Mouse (Mus musculus): ENCODE results near the gene Clptm1.

Gene Clptm1

DNA sequence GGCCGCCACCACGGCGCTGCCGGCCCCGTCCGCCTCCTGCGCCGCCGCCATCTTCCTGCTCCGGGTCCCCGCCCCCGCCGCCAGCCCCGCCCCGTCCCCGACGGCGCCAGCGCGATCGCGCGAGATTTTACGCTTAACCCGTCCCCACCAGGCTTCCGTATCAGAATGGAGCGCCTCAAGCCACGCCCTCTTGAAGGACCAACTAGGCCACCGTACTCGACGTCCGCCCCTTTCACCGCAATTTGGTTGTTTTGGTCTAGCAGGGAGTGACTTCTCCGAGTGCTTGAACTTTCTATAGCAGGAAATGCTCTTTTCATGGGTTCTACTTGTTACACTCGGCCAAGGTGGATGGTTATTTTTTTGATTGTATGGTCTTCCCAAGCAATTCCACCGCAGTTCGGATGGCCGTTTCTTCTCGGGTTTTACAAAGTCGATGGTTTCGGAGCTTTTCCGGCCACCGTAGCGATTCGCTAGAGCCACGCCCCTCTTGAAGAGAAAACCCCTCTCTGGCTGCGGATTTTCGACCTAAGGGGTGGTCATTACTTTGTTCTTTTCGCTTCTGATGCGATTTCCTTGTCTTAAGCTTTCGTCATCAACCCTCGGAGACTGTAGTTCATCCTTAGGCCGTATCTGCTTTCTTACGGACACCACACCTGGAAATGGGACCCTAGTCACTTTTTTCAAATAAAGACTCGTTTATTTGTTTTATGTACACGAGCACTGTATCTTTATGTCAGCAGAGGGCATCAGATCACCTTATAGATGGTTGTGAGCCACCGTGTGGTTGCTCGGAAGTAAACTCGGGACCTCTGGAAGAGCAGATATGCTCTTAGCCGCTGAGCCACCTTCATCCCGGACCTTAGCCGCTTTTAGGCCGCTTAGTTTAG lies at the start of gene Clptm1:
Gene Clptm1 (minus strand): TSS at position 79 of the 887 bp plus-strand sequence.
- peak; percentile 94 to 96 for DNase-seq (ENCODE audit: low spot score in 2 of 2)

DNA sequence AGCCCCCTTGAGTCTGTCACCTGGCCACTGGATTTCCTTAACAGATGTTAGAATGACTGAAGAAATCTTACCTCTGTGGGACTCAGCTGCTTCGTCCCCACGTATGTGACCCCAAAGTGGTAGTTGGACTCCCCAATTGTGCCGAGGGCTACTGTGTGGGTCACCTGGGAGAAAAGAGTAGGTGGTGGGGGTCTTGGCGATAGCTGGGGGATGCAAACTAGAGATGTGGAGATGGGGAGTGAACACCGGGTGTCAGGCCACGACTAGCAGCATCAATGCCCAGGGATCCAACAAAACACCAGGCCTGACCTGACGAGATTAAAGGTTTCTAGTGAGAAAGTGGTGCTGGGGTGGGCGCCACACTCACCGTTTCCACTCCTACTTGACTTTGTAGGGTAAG lies 48.8 kb upstream of the Clptm1 start:
- DNase-seq (ENCODE audit: low spot score in 2 of 2): no peak

DNA sequence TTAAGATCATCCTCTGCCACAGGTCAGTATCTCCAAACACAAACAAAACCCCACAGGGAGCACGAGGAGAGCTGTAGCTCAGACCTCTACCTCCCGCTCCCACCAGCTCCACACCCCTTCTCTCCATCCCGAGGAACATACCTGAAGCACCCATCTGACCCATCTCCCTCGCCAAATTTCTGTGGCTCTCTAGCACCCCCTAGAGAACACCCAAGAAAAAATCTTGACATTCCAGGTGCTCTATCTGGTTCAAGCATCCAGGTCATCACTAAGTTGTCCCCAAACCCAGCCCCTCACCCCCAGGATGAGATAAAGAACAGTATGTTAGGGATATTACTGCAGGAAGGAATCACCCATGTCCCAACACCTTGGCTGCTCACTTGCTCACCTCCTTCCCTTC lies 48.4 kb upstream of the Clptm1 start:
- no peak for DNase-seq (ENCODE audit: low spot score in 2 of 2)

DNA sequence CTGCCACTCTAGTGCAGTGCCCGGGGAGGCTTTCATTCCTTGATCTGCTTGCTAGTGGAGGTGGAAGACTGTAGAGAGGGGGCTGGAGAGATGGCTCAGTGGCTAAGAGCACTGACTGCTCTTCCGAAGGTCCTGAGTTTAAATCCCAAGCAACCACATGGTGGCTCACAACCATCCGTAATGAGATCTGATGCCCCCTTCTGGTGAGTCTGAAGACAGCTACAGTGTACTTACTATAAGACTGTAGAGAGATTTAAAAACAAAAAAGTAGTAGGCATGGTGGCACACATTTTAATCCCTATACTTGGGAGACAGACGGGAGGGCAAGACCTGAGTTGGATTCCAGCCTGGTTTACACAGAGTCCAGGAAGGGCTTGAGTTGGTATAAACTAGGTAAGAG lies 47.6 kb upstream of the Clptm1 start:
- no peak for DNase-seq (ENCODE audit: low spot score in 2 of 2)

DNA sequence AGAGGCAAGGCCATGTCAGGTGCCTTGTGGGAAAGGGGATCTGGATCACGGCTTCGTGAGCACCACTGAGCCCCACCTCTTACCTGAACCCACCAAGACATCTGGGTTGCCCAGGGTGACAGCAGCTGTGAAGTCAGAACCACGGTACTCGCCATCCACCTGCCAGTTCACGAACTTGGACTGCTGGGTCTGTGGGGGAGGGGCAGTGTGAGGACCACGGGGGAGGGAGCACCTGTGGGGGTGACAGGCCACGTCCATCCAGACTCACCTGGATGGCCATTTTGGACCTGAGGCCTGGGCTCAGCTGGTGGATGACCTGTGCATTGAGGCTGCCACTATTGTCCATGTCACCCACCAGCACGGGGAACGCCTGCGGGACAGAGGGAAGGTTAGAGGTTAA lies 45.8 kb upstream of the Clptm1 start:
- DNase-seq (ENCODE audit: low spot score in 2 of 2): no peak

DNA sequence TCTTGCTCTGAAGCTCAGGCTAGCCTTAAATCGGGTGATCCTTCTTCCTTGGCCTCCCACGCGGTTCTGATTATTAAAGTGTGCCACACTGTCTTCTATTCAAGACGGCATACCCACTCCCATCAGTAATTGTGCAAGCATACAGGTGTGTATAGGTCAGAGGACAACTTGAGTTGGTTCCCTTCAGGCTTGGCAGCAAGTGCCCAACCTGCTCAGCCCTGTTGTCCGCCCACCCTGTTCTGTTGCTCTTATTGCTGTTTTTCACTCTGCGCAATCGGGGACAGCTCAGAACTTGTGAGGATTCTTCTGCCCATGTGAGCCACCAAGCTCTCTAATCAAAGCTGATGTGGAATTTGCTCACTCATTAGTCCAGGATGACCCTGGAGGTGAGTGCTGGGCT lies 40.4 kb upstream of the Clptm1 start:
- DNase-seq (ENCODE audit: low spot score in 2 of 2): no peak

DNA sequence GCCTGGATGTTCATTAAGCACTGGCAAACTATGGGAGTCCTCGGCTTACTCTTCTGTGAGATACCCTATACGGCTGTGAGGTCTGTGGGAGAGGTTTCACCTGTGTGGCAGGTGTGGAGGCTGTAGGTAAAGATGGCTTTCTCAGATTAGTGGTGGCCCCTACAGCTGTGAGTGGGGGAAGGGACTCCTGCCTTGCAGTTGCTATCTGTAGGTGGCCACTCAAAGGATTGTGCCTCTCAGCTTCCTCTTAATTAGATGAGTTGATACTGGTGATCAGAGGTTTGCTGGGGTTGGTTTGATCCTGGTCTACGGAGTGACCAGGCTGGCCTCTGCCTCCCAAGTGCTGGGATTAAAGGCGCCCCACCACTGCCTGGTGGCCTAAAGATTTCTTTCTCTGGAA lies 39.6 kb upstream of the Clptm1 start:
- no peak for DNase-seq (ENCODE audit: low spot score in 2 of 2)

DNA sequence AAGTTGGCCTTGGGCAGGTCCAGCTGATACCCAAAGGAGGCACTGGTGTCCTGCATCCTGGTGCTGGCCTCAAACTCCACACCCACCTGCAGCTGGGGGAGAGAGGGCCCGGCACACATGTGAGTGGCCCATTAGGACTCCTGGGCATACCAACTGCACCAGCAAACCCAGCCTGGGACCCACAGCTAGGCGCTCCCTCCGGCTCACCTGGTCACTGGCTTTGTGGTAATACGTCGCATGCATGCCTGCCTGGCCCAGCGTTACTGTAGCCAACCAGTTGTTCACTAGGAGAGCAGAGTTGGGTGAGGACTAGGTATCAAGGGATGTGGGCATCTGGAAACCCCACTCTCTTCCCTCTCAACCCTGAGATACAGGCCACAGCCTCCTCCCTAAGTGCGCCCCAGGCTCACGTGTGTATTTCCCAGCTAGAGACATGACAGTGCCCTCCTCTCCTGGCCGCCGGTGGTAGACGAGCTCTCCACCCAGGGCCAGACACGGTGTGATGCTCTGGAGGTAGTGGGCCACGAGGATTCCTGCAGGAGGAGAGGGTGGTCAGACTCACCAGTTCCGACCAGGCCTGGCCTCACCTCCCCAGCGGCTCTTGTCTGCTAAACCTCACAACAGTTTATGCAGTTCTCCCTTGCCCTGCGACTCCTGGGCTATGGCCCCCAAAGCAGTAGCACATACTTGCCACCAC lies 38.2 kb upstream of the Clptm1 start:
- no peak for DNase-seq (ENCODE audit: low spot score in 2 of 2)

DNA sequence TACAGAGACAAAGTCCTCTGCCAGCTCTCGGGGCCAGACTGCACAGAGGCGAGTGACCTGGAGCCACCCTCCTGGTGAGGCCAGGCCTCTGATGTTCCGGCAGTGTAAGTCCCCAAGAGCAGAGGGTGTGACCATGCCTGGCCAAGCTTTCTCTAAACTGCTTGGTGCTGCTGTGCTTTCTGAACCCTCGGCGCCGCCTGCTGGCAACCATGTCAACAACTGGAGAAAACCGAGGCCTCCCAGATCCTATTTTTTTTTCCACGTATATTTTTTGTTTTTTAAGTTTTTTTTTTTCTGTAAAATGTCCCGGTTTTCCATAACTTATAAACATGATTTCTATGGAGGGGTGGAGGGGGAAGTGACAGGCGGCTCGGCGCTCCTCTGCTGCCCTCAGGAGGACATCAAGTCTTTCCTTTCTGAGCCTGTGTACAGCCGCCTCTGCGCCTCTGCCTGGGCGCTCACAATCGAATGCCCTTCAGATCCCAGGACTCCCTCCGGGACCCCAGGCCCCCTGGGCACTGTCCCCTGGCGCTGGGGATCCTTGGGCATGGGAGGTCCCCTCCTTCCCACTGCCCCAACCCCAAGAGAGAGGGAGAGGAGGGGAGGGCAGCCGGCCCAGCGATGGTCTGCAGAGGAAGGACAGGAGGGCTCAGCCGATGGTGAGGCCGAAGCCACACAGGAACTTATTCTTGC lies 36.4 kb upstream of the Clptm1 start:
- peak in 1 of 2 experiments; percentile 49 for DNase-seq (ENCODE audit: low spot score in 2 of 2)

DNA sequence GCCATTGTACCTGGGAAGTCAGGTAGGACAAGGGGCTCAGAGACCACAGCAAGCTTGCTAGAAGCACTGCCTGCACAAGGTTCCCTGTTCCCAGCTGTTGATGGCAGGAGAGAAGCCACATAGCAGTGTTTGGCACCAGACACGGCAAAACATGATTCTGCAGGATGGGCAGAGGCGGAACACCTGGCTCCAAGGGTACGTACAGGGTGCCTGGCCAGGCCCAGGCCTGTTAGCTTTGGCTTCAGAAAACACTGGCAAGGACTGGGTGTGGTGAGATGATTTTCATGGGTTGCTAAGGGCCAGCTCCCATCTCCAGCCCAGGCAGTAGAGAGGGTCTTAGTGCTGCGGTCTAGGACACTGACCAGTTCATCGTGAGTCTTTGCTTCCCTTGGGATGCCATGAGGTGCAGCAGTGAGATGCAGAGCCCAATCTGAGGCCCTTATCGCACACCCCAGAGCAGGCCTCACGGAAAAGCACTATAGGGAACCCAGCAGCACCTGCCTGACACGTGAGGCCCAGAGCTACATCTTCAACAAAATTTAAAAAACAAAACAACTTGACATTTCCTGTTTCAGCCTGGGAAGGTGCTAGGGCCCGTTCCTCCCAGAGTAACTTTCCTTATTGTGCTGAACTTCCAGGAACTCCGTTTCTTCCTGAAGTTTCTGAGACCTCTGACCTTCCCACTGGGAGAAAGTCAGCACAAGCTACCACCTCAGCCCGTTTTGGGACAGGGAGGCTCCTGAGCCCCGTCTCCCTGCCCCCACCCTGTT lies 35.7 kb upstream of the Clptm1 start:
- no peak for DNase-seq (ENCODE audit: low spot score in 2 of 2)

DNA sequence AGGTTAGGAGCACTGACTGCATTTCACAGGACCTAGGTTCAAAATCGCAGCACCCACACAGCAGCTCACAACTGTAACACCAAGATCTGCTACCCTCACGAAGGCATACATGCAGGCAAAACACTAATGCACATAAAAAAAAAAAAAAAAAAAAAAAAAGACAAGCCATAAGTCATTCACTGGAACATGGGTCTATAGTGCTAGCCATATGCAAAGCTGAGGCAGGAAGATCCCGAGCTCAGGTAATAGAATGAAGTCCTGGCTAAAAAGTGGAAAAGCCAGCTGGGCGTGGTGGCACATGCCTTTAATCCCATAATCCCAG lies 35.0 kb upstream of the Clptm1 start:
- no peak for DNase-seq (ENCODE audit: low spot score in 2 of 2)

DNA sequence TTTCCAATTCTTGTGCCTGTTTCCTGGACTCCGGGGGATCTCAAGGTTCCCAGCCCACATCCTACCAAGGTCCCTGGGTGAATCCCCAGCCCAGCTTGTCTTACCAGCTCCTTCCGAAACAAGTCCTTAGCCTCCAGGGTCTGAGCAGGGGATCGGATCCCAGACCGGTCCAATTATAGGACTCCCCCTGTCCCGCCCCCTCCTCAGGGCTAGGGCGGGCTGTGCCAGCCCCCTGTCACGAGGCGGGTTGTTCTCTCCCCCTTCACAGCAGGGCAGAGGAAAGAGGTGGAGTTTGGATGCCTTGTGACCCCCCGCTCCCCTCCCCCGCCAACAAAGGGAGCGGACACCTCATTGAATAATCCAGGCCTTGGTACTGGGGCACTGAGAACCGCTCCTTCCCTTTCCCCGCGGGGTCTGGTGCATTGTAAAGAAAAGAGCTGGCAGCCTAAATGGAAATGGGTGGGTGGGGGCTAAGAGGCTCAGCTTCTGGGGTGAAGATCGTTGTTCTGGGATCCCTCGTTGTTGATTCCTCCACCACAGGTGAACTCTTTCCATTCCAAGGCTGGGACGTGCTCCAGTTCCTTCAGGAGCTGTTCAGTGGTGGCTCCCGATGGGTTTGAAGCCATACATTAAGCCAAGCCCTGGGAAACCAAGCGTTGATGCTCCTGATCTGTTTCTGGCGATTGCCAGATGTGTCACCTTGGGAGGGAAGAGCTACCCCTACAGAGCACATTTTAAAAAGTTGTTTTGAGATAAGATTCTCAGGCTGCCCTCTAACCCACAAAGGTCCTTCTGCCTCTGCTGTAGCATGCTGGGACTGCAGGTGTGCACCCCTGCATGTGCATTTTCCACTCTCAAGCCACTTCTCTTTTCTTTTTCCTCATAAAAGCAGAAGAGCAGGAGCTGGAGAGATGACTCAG lies 34.3 kb upstream of the Clptm1 start, which contains the start of gene Apoe:
Gene Apoe (minus strand): TSS at position 282 of the 920 bp plus-strand sequence.
- DNase-seq (ENCODE audit: low spot score in 2 of 2): no peak

DNA sequence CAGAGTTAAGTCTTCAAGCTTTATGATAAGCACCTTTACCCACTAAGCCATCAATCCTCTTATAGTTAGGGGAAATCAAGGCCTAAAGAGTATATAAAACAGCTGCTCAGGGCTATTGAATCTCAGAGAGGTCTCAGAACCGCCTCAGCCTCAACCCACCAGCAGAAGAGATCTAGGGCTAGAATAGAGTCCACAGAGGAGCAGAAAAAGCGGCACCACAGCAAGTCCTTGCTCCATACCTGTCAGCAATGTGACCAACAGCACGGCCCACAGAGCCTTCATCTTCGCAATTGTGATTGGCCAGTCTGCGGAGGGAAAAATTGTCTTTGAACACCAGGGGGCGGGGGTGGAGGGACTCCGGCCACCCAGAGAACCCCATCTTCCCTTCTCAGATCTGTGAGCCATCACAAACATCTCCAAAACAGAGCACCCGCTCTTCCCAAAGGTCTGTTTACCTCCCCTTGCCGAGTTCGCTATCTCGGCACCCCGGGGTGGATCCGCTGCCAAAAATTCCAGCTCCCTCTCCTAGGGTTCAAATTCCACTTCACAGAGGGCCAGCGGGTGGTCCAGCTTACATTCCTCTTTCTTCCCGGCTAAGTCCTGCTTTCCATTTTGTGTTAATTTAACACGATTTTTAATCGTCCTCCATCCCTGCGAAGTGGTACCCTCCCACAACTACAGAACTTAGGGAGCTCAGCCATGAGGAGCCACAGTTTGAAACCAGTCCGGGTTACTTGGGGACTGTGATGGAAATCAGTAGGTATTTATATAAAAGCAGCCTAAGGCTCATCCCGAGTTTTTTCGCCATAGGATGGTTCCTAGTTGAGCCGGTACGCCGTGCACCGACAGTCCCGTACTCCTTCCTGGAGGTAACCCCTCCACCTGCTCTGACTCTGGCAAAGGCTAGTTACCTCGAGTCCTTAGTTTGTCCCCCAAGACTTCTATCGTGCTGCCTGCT lies 33.4 kb upstream of the Clptm1 start:
- no peak for DNase-seq (ENCODE audit: low spot score in 2 of 2)

DNA sequence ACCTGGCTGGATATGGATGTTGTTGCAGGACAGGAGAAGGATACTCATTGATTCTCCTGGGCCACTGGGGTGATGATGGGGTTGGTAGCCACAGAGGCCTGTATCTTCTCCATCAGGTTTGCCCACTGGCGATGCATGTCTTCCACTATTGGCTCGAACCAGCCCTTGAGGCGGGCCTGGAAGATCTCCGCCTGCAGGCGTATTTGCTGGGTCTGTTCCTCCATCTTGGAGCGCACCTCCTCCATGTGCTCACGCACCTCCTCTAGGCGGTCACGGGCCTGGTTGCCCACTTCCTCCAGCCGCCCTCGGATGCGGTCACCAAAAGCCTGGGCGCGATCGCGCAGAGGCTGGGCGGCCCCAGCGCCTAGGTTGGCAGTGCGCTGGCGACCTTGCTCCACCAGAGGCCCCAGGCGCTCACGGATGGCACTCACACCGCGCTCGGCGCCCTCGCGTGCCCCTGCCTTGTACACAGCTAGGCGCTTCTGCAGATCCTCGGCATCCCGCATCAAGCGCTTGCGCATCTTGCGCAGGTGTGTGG lies 31.6 kb upstream of the Clptm1 start:
- no peak for DNase-seq (ENCODE audit: low spot score in 2 of 2)

DNA sequence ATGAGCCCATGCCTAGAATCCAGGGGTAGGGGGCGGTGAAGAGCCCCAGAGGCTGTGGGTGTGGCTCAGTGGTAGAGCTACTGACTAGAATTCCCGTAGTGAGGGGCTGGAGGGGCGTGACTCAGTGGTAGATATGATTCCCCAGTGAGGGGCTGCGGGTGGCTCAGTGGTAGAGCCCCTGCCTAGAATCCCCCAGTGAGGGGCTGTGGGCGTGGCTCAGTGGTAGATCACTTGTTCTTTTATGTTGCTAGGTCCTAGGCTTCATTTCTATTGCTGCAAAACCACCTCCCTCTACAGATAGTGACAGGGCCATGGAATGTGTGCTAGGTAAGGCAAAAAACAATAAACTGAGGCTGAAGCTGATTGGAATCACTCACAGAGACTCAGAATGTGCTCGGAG lies 31.0 kb upstream of the Clptm1 start:
- DNase-seq (ENCODE audit: low spot score in 2 of 2): no peak

DNA sequence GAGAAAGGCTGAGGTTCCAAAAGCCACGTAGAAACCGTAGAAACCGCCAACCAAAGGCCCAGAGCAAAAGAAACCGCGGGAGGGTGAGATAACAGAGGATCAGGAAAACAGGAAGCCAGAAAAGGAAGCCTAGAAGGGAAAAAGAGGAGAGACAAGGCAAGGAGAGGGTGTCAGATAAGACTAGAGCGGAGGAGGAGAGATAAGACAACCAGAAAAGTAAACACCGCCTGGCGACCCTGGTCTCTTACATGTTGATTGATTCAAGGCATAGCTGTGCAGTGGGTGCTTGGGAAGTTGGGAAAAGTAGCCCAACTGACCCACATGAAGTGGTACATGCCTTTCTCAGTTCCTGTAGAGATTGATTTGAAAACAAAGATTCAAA lies 30.4 kb upstream of the Clptm1 start:
- no peak for DNase-seq (ENCODE audit: low spot score in 2 of 2)

DNA sequence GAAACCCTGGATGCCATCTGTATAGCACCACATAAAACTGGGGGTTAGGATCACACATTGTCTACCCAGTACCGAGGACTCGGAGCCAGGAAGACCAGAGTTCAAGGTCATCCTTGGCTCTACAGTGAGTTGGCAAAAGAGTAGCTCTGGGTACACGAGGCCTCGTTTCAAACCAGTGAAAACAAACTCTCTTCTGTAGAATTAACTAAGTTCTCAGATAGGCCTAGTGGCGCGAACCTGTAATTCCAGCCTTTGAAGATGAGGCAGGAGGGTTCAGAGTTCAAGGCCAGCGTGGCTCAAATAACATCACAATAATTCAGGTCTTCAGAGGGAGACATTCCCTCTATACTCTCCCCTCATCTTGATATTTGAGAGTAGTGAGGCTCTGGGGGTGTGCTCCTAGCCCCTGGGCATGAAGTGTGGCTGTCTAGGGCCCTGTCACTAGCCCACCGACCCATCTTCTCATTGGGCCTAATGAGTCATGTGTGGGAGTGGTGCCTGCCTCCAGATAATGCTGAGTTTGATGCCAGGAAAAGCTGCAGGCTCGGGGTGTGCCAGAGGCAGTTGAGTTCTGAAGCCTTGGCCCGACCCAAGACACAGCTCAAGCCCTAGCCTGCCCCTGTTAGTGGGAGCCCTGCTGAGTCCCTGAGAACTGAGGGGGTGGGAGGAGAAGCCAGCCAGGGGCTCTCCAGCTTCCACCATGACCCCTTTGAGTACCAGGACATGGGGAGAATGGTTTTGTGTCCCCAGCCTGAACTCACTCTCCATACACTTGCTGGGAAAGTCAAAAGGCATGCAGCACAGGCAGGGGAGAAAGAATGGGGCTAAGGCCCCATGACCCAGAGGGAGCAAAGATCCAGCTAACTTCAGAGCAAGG lies 29.7 kb upstream of the Clptm1 start:
- DNase-seq (ENCODE audit: low spot score in 2 of 2): no peak

DNA sequence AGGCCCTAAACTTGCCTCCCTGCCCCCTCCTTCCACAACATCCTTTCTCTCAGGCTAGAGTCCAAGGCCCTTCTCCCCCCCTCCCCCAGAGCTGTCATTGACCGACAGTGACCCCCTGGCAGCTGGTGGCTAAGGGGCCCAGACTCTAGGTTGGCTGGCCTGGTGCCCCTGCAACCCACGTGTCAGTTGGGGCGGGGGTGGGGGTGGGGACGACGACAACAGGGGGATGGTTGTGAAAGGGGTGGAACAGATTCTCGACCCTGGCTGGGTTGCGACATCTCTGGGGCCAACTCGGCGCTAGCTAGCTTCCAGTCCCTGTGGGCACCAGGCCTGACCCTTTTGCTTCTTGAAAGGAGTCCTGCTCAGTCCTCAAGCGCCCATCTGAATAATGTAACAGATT lies 28.6 kb upstream of the Clptm1 start:
- no peak for DNase-seq (ENCODE audit: low spot score in 2 of 2)

All from spleen, postnatal 14 days (tissue).